8 mouse cellular contexts compared by ENCODE assay signal in genomic region chr3:107757365-107758129, GRCm38 (mm10). TPM values are rescaled to one million over a fixed set of nuclear protein-coding genes. Genes with fewer than 3 reads are reported as not detected.
A peak's percentile ranks its signal among the peaks of the same experiment; 100 is the strongest.
DNase-seq lines count a peak whose midpoint lies in the region; ATAC-seq and TF ChIP-seq lines count a peak whose summit lies in the region.
"Had no signal": no experiment of that assay in that cellular context is flagged by ENCODE, and none has a peak within 500 bp of the region (broad histone marks: within the 10 kb centered on the region; RNA-seq: fewer than 3 reads in every experiment).

No protein-coding gene starts in this region.

- no peak for ATAC-seq in liver, embryonic 11.5 days (replicated peaks; ENCODE audit: low FRiP score)
- ATAC-seq in hindbrain, postnatal 0 days: no peak
- ATAC-seq in neural tube, embryonic 14.5 days (ENCODE audit: low read depth): no peak

- WGBS in liver, embryonic 11.5 days: 88% methylated on average over 5 of the region's 5 CpGs
- WGBS in hindbrain, postnatal 0 days: 52% methylated on average over 5 of the region's 5 CpGs
- WGBS in neural tube, embryonic 14.5 days: 86% methylated on average over 5 of the region's 5 CpGs

- no peaks in the 10 kb centered on the region for H3K9me3 ChIP-seq in liver, embryonic 11.5 days (ENCODE audit: control insufficient read depth, low read length)
- no peaks in the 10 kb centered on the region for H3K9me3 ChIP-seq in hindbrain, postnatal 0 days (ENCODE audit: low read length)
- no peaks in the 10 kb centered on the region for H3K9me3 ChIP-seq in neural tube, embryonic 14.5 days (ENCODE audit: control insufficient read depth, low read length)
- H3K9me3 ChIP-seq: limb, embryonic 15.5 days had no signal

- H3K4me2 ChIP-seq in liver, embryonic 11.5 days: peak overlapping the region; percentile 89; the same call in 1 of the 2 replicates
- H3K4me2 ChIP-seq in hindbrain, postnatal 0 days (ENCODE audit: low read depth, low read length): peak overlapping the region; percentile 91
- H3K4me2 ChIP-seq in neural tube, embryonic 14.5 days (ENCODE audit: low read depth, low read length): 0 out of 2 replicates have a peak overlapping the region, but pooled peaks have one; percentile 75

- peaks cover 5% of the 10 kb centered on the region; the same call in 1 of the 2 replicates for H3K36me3 ChIP-seq in liver, embryonic 11.5 days (ENCODE audit: control insufficient read depth, insufficient read depth, low read length)
- no peaks in the 10 kb centered on the region for H3K36me3 ChIP-seq in hindbrain, postnatal 0 days (ENCODE audit: insufficient read depth, low read length)
- no peaks in the 10 kb centered on the region for H3K36me3 ChIP-seq in neural tube, embryonic 14.5 days (ENCODE audit: control insufficient read depth, insufficient read depth, low read length)

- no peak overlapping the region for H3K27ac ChIP-seq in liver, embryonic 11.5 days (ENCODE audit: low read depth, low read length)
- no peak overlapping the region for H3K27ac ChIP-seq in hindbrain, postnatal 0 days
- H3K27ac ChIP-seq in neural tube, embryonic 14.5 days (ENCODE audit: low read depth, low read length): no peak overlapping the region
- H3K27ac ChIP-seq: limb, embryonic 15.5 days had no signal

- H3K4me3 ChIP-seq in liver, embryonic 11.5 days (ENCODE audit: low read depth, low read length): no peak overlapping the region
- no peak overlapping the region for H3K4me3 ChIP-seq in hindbrain, postnatal 0 days (ENCODE audit: low read length)
- no peak overlapping the region for H3K4me3 ChIP-seq in neural tube, embryonic 14.5 days (ENCODE audit: low read depth, low read length)

- peaks cover 18% of the 10 kb centered on the region for H3K4me1 ChIP-seq in liver, embryonic 11.5 days (replicated peaks; ENCODE audit: control insufficient read depth, insufficient read depth, low read length)
- H3K4me1 ChIP-seq in hindbrain, postnatal 0 days (ENCODE audit: insufficient read depth, low read length): peaks cover 27% of the 10 kb centered on the region
- peaks cover 18% of the 10 kb centered on the region; the same call in 1 of the 2 replicates for H3K4me1 ChIP-seq in neural tube, embryonic 14.5 days (ENCODE audit: control insufficient read depth, insufficient read depth, low read length)

- H3K27me3 ChIP-seq in liver, embryonic 11.5 days (replicated peaks; ENCODE audit: control insufficient read depth, insufficient read depth, low read length): peaks cover 28% of the 10 kb centered on the region
- no peaks in the 10 kb centered on the region for H3K27me3 ChIP-seq in hindbrain, postnatal 0 days (ENCODE audit: insufficient read depth, low read length)
- no peaks in the 10 kb centered on the region for H3K27me3 ChIP-seq in neural tube, embryonic 14.5 days (ENCODE audit: control insufficient read depth, insufficient read depth, low read length)
- H3K27me3 ChIP-seq: limb, embryonic 15.5 days had no signal

- no peak for DNase-seq in liver, embryonic 11.5 days (ENCODE audit: low spot score)
- DNase-seq in liver: no peak
- peak; percentile 80 for DNase-seq in cerebellum, adult 9-10 months
- peak; percentile 53 for DNase-seq in hindbrain, postnatal 0 days (ENCODE audit: low spot score)
- DNase-seq in thymus, postnatal 36 days: no peak
- no peak for DNase-seq in adrenal gland, postnatal 25 days

- H3K9ac ChIP-seq in liver, embryonic 11.5 days (ENCODE audit: low read depth, low read length): no peak overlapping the region
- H3K9ac ChIP-seq in hindbrain, postnatal 0 days (replicated peaks; ENCODE audit: low read length): 0 out of 2 replicates have a peak overlapping the region, but pooled peaks have one; percentile 25
- H3K9ac ChIP-seq in neural tube, embryonic 14.5 days (replicated peaks; ENCODE audit: low read depth, low read length): no peak overlapping the region
- H3K9ac ChIP-seq: limb, embryonic 15.5 days had no signal

- TF ChIP-seq CTCF in hindbrain, postnatal 0 days (IDR thresholded peaks at IDR 0.05; ENCODE audit: low read depth): no peak

RNA-seq across cellular contexts. Expression of gene Csf1, which starts 2.7 kb away (rescaled TPM):
- 10.7 TPM in 2 replicates for polyA plus RNA-seq in liver, embryonic 11.5 days (2014; fragmentation: Nextera tagmentation; extraction: Ambion mirVana)
- total RNA-seq in hindbrain, postnatal 0 days (2014; rRNA removed): 13.1 and 15.1 TPM in 2 replicates
- 11.2 and 12.1 TPM in 2 replicates for polyA plus RNA-seq in hindbrain, postnatal 0 days (2015; fragmentation: Nextera tagmentation; extraction: Ambion mirVana)
- 6.3 and 9.3 TPM in 2 replicates for polyA plus RNA-seq in neural tube, embryonic 14.5 days (2014; fragmentation: Nextera tagmentation; extraction: Ambion mirVana)
- 14.7 and 15.1 TPM in 2 replicates for total RNA-seq in adrenal gland, postnatal 25 days (2021)

Comparison
In these comparisons a context has a peak if more than half of its experiments do, and no peak if none do; other contexts are left out.
1. DNase-seq: peak in cerebellum, adult 9-10 months (single experiment) and hindbrain, postnatal 0 days (single experiment); none in liver, embryonic 11.5 days (single experiment), liver (single experiment), thymus, postnatal 36 days (0 of 2) and adrenal gland, postnatal 25 days (single experiment).
2. Peak in every context shown above with its lines, with median percentiles within 50 percentile points of each other: H3K4me2 ChIP-seq.